Mouse (Mus musculus): ENCODE results near the gene Gpbar1.

DNA sequence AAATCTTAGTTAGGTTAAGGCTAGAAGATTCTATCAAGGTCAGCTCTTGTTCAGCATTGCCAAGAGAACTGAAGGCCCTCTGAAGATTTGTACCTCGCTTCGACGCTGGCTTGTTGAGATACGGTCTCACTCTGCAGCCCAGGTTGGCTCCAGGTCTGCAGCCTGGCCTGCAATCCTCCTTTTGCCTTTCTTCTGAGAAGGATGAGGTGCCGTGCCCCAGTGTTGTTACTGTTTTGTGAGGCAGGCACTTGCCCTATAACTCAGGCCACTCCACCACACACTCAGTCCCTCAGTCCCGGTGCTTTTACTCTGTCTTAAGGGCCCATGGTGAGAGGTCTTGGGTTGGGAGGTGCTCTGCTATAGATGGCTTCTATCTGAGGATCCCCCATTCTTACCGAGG lies 23.9 kb downstream of the Gpbar1 start:
- TF ChIP-seq CTCF (IDR thresholded peaks at IDR 0.05; ENCODE audit: extremely low read depth, insufficient read depth, insufficient read length, insufficient replicate concordance) = no peak
- TF ChIP-seq POLR2A (IDR thresholded peaks at IDR 0.05; ENCODE audit: low read depth, low read length) = no peak
